Mouse (Mus musculus) fibroblast of lung, adult 2 months (primary cell): ENCODE results near the gene Hsf4.
"Not testable (repeated sequence)": the region's sequence is repeated elsewhere in the genome, so short reads cannot be mapped to it uniquely, and the experiment has no call there.

Experiments
- DNase-seq: peaks from one replicate; pipeline ENCODE4 v3.0.0-alpha.2; 2011; ENCODE audit warnings: low read depth

Gene Hsf4

DNA sequence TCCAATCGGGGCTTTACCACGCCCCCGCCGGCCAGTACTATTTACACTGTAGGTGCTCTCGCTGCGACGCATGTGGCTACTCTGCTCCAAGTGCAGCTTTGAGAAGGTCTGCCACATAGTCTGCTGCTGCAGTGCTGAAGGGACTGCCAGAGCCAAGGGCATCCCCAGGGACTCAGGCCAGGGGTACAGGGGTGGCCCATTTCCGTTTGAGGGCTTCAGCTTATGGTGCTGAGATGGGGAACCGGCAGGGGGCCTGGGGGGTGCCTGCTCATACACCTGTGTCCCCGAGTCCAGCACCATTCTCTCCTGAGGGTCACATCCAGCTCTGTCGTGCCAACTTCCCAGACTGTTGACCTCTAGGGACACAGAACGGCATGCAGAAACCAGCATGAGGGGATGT lies 15.9 kb downstream of the Hsf4 start:
- no peak for DNase-seq

DNA sequence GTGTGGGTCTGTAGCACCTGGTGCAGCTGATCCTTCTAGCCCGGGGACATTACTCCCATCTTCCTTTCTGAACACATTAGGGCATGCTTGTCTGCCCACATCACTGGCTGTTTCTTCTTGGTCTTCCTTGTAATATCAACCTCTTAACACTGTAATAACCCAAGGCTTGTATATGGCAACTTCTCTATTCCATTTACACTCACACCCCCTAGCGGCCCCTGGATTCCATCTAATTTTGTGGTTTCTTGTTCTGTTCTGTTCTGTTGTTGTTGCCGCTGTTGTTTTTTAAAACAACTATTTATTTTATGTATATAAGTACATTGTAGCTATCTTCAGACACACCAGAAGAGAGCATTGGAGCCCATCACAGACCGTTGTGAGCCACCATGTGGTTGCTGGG lies 17.3 kb downstream of the Hsf4 start:
- no peak for DNase-seq

DNA sequence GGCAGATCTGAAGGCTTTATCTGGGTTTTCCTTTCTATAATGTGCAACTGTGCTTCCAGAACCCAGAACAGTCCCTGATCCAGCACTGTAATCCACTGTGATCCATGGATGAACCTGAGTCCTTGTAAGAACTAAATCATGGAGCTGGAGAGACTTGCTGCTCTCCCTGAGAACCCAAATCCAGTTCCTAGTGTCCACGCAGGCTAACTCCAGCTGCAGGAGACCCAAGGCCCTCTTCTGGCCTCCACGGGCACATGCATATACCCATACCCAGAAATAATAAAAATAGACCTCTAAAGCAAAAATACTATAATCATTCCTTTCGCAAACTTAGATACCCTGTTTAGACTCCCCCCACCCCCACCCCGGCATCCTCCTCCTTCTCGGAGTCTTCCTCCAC lies 18.6 kb downstream of the Hsf4 start:
- no peak for DNase-seq

GRCm38 (mm10) chr8:105288958-105289732 lies 19.5 kb downstream of the Hsf4 start:
- peak; percentile 76 for DNase-seq

DNA sequence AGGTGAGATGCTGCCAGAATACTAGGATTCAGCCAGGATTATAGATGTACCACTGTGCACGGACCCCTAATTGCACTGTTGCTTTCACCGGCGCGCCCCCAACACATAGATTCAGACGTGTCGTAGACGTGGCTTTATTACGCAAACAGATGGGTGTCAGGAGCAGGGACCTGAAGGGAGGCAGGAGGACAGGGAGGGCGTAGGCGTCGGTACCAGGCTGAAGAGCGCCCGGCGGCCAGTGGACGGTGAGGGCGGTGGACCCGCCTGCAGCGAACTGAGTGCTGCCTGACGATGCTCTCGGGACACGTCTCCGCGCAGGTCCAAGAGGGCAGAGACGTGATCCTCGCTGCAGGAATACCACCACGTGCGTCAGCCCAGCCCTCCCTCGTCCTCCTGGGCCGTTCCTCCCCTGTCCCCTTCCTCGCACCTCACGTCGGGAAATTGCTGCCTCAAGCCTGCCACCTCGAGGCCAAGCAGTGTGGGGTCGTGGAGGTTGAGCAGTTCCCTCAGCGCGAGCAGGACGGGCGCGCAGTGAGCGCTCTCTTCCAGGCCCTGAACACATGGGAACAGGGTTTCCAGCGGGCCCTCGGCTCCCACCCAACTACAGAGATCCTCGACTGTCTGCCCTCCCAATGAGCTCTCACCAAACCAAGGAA lies 20.3 kb downstream of the Hsf4 start, which contains the start of gene 4931428F04Rik:
4931428F04Rik (minus strand) TSS at position 60 of the 656 bp plus-strand sequence.
- DNase-seq: no peak

DNA sequence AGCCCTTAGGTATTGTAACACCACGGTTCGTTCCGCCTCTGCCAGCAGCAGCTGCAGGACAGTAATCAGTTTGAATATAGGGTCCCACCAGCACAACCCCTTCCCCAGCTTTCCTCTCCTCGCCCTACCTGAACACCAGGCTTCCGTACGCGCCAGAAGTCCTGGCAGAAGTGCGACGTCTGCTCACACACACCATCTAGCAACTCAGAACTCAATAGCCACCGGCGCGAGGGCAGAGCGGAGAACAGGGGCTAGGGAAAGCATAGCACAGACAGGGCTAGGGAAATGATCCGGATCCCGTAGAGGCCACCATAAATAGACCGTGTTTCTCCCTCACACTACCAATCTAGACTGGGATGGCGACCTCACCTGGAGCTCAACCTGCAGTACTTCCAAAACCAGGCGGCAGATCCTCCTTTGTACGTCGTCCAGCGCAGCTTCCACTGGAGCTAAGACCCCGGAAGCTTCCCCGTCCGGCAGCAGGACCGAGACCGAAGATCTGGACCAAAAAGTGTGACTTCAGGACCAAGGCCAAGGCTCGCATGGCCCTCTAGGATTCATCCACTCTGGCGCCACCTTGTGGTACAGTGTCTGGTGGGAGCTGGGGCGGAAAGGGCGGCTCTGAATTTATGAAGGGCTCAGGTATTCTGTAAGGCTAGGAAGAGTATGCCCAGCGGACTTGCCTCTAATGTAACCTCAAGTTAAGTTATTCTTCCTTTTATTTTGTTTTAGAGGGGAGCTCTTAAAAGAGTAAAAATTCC lies 21.1 kb downstream of the Hsf4 start:
- no peak for DNase-seq

DNA sequence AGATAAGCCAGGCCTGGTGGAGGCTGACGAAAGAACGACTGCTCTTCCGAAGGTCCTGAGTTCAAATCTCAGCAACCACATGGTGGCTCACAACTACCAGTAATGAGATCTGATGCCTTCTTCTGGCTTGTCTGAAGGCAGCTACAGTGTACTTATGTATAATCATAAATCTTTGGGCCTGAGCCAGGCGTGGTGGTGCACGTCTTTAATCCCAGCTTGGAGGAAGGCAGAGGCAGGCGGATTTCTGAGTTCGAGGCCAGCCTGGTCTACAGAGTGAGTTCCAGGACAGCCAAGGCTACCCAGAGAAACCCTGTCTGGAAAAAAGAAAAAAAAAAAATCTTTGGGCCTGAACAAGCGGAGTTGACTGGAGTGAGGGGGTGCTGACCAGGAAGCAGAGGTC lies 21.8 kb downstream of the Hsf4 start:
- not testable (repeated sequence) for DNase-seq

- not testable (repeated sequence) for DNase-seq
These were observed 22.2 kb downstream of the Hsf4 start for GRCm38 (mm10) chr8:105291802-105292201.

DNA sequence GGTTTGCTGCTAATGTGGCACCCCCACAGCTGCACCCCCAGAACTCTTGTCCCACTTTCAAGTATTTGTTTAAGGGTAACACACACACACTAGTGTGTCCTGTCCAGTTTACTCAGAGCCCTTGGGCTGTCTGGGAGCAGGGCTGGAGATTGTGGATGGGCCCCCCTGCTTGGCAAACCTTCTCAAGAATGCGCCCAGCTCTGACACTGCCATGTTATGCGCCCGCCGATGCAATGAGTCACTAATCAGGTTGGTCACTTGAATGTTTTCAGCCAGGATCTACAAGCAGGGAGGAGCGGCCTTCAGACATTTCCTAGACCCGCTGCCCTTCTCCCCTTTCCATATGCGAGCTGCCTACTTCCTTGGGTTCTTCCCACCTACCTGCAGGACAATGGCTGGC lies 22.9 kb downstream of the Hsf4 start:
- DNase-seq: no peak

GRCm38 (mm10) chr8:105293405-105293804 lies 23.8 kb downstream of the Hsf4 start:
- no peak for DNase-seq

DNA sequence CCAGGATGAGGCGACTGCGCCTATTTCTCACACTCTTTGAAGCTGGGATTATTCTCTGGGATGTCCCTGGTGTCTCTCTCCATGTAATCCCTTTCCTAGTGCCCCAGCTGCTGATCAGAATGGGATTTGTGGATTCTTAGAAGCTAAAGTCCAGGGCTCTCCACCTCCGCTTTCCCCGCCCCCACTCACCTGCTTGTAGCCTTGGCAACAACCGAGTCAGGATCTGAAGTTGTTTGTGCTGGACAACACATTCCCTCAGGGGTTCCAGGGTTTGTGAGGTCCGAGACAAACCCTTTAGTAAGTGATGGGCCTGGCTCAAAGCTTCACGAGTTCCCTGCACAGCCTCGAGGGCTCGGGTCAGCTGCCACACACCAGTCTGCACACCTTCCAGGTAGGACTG lies 25.2 kb downstream of the Hsf4 start:
- DNase-seq: no peak

- no peak for DNase-seq
These were observed 25.7 kb downstream of the Hsf4 start for GRCm38 (mm10) chr8:105295256-105295655.

GRCm38 (mm10) chr8:105295895-105296573 lies 26.4 kb downstream of the Hsf4 start, which contains the start of gene Exoc3l:
TSS of gene Exoc3l (minus strand) at chr8:105296101.
- DNase-seq: no peak

DNA sequence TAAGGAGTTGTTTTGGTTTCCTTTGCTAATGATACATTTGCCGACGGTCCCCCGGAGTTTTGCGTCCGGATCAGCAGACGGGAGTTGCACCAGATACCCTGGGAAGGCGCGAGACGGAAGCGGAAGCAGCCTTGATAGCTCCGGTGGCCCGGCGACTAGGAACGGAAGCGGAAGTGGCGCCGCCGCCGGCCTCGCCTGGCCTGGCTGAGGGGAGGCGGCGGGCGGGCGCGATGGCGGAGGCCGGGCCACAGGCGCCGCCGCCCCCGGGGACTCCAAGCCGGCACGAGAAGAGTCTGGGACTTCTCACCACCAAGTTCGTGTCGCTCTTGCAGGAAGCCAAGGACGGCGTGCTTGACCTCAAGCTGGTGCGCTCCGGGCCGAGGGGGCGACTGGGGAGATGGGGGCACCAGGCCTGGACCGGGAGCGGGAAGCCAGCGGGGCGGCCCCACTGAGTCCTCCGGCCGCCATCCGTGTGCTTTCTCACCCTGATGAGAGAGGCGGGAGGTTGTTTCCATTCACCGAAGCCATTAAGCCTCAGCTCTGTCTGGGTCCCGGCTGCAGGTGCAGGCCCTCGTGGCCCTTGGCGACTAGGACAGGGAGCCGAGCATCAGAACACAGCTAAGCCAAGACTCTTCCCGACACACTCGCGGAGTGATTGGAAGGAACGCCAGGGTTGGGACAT lies 28.1 kb downstream of the Hsf4 start, which contains the start of gene E2f4:
E2f4 (plus strand) TSS at position 153 of the 682 bp plus-strand sequence.
- peak; percentile 73 for DNase-seq

DNA sequence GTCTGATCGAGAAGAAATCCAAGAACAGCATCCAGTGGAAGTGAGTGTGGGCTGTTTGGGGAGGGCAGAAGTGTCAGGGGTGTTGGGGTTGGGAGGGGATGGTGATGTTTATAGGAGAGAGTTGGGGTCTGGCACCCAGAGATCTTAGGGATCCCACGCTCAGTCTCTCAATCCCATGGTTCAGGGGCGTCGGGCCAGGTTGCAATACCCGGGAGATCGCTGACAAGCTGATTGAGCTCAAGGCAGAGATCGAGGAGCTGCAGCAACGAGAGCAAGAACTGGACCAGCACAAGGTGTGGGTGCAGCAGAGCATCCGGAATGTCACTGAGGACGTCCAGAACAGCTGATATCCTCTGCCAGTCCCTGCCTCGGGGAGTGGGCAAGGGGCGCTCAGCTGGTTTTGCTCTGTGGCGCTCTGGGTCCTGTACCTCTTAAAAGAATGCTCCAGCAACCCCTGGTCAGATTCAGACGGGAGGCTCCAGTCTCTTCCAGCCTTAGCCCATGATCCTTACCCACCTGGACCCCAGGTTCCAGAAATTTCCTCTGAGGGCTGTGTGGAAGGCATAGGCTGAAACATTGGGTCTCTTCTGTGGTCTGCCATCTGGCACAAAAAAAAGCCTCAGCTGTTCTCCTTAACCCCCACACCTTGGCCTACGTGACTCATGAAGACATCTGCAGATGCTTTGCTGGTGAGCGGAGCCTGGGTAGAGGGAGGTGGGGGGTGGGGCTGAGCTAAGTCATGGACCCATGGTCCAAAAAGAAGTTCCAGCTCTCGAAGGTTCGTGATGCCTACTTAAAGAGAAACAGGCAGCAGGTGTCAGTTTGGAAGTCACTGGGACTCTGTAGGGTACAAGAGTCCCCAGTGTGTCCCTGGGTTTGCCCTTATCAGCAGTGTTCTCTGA lies 29.0 kb downstream of the Hsf4 start:
- no peak for DNase-seq

- no peak for DNase-seq
These were observed 30.4 kb downstream of the Hsf4 start for GRCm38 (mm10) chr8:105299962-105300361.

DNA sequence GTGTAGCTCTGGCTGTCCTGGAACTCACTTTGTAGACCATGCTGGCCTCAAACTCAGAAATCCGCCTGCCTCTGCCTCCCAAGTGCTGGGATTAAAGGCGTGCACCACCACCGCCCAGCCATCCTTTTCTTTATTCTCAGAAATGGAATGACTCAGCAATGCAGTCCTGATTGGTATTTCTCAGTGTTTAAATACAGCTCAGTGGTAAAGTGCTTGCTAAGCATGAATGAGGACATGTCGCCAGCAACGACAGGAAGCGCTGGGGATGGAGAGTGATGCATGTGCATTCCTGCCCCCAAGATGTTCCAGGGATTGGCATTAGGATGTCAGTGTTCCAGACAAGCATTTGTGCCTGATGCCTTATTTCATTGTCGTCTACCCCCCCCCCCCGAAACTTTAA lies 33.8 kb downstream of the Hsf4 start:
- DNase-seq: no peak

DNA sequence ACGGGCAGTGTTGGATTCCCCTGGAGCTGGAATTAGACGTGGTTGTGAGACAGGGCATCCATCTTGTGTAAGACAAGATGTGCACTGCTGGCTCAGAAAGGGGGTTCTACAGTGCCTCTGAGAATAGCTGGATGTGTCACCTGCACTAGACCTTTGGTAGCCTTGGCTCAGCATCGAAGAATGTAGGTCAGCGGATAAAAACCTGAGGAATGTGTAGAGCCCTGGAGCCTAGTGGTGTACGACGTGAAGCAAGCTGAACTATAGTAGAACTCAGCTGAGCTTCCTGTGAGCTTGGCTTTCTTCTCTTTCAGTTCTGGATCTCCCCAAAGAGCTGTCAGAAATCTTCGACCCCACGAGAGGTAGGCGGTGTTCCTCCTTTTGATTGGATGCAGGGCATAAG lies 34.3 kb downstream of the Hsf4 start:
- DNase-seq: no peak

DNA sequence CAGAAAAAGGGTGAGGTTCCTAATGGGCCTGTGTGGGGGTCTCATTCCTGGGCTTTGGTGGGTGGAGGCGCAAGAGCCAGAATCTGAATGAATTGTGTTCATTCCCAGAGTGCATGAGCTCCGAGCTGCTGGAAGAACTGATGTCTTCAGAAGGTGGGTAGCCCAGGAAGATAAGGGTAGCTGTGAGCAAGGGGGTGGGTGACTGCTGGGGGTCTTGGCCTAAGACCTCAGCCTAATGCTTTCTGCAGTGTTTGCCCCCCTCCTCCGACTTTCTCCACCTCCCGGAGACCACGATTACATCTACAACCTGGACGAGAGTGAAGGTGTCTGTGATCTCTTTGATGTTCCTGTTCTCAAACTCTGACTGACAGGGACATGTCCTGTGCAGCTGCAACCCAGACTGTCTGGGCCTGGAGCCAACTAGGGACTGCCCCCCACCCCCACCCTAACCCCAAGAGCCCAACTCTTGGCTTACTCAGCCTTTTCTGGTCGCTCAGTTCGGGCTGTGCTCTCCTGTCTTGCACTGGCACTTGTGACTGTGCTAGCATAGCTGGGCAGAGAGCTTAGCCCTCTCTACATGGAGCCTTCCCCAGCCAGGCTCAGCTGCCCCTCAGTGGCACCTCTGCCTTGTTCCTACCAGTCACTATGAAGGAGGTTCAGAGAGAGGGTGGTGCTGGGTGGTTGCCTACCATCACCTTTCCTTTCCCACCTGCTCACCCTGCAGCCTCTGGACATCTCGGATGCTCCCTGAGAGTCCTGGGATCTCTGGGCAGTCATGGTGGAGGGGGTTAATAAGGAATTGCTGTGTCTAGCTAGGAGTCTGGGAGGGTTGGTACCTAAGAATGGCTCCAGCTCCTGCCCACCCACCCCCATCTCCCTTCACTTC lies 35.0 kb downstream of the Hsf4 start:
- DNase-seq: no peak
